Mouse (Mus musculus) central nervous system, embryonic 11.5 days (tissue): ENCODE data around the gene Mal. TPM values are rescaled to one million over a fixed set of nuclear protein-coding genes. Genes with fewer than 3 reads are reported as not detected.

Experiments used
- polyA plus RNA-seq: library from polyadenylated mRNA; depleted of rRNA; stranded (reverse); fragments of >200 nt; gene quantifications from 2 replicates; pipeline ENCODE4 v1.2.3, GENCODE M21; 2012; rRNA removed

The Mal gene
- polyA plus RNA-seq: 0.31 and 0.44 TPM in 2 replicates

DNA sequence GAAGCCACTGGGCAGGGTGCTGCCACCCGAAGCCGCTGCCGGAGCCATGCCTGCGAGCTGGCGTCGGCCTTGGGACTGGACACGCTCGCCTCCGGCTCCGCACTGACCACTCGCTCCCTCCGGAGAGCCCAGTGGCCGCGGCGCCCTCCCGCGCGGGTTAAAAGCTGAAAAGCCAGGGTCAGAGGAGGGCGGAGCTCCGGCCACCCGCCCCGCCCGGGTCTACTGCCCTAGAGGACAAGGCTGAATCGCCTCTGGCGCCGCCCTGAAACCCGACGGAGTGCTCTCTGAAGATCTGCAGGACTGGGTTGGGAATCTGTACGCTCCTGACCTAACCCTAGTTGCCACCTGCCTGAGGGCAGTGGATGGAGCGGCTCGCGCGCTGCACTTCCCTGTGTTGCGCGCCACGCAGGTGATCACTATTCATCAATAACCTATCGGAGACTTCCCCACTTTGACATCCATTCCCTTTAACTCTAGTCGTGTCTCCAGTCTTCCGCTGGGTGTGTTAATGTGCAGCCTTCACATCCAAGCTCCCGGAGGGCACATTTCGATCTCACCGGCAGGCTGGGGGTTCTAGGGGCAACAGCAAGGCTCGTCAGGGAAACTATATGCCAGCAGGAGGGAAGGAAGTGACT, at the start of gene Mal:
Mal (minus strand) TSS at position 610 of the 635 bp plus-strand sequence.

DNA sequence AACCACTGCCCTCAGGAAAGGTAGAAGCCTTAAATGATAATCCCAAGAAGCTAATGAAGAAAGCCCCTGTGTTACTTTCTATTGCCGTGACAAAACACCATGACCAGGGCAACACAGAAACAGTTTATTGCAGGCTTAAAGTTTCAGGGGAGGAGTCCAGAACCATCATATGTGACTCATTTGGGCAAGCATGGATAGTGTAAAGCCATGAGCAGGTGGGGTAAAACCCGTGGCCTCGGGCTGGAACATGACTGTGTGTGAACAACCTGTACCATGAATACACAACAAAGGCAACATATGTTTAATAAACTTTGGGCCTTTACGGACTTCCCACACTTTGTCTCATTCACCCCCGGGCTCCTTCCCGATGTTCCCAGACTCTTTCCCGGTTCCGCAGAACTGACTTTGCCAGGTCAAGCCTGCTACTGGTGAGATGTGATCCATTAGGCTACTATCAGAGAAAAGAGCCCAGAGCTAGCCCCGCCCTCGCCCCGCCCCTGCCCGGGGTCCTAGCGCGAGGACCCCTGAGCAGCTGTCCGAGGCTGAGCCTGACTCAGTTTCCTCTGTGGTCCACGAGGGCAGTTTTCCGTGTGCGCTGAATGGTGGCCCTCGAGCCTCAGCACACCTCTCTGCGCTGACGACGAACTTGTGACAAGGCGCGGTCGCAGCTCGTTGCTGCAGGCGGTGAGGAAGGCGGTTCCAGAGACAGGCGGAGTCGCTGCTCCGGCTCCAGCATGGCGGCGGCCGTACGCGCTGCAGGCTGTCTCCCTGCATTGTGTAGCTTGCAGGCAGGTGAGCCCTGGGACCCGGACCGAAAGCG, 69.6 kb downstream of the Mal start, which contains the start of the genes Zfp661 and Mrps5:
Zfp661 (minus strand) TSS at position 401 of the 820 bp plus-strand sequence.
Mrps5 (plus strand) TSS at position 529 of the 820 bp plus-strand sequence.

Other genes starting within 250 kb of the Mal start
- 0.16 and 0.27 TPM in 2 replicates for gene Gpat2, start 231.5 kb downstream of the Mal start, polyA plus RNA-seq
- 19.9 and 31.3 TPM in 2 replicates for gene Fahd2a, start 212.1 kb downstream of the Mal start, polyA plus RNA-seq
- gene Kcnip3, start 134.6 kb downstream of the Mal start, polyA plus RNA-seq: 3.6 TPM in 2 replicates
- 0.37 and 0.80 TPM in 2 replicates for gene Prom2, start 115.2 kb downstream of the Mal start, polyA plus RNA-seq
- 10.0 TPM in 2 replicates for gene Zfp661, start 69.6 kb downstream of the Mal start, polyA plus RNA-seq
- 97.0 and 105 TPM in 2 replicates for gene Mrps5, start 69.5 kb downstream of the Mal start, polyA plus RNA-seq
- gene Mall, start 73.2 kb upstream of the Mal start, polyA plus RNA-seq: 0.29 and 1.2 TPM in 2 replicates
- gene Nphp1, start 132.2 kb upstream of the Mal start, polyA plus RNA-seq: 33.4 and 52.5 TPM in 2 replicates
- gene Mtln, start 135.8 kb upstream of the Mal start, polyA plus RNA-seq: 34.6 and 38.8 TPM in 2 replicates
- gene Bub1, start 175.2 kb upstream of the Mal start, polyA plus RNA-seq: 39.1 and 57.6 TPM in 2 replicates
- 0.15 TPM in 1 of 2 replicates, not detected in the other for gene Acoxl, start 182.2 kb upstream of the Mal start, polyA plus RNA-seq